Mouse (Mus musculus) layer of hippocampus, adult 11-12 months (tissue): ENCODE measurements at regions not wholly inside any gene's neighbourhood (a gene's known extent, or its start where the extent isn't known, plus 50 kb on each side); places are given as distances from the start of the nearest gene placed in this dataset.
A peak's percentile ranks its signal among the peaks of the same experiment; 100 is the strongest.

ENCODE experiments used
- DNase-seq: peaks from one replicate; pipeline ENCODE4 v3.0.0; 2022; ENCODE audit warnings: low spot score

- DNase-seq: no peak
Measured at GRCm38 (mm10) chr8:34455376-34455775, 343.8 kb upstream of the Gm10131 start.

DNA sequence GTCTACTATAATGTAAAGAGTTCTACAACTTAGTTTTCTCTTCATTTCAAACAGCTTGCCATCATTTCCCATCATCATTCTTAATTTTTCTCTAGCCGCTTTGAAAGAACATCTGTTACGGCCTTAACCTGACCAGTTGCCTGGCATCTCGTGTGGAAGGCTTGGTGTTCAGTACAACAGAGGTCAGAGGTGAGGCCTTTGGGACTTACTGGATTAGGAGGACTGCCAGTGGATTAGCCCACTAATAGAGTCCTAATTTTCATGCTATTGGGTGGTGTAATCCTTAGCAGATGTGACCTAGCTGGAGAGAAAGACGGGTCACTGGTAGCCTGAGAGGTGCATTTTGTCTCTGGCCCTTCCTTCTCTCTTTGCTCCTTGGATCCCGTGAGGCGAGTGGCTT lies 341.3 kb upstream of the Gm10131 start:
- no peak for DNase-seq

DNA sequence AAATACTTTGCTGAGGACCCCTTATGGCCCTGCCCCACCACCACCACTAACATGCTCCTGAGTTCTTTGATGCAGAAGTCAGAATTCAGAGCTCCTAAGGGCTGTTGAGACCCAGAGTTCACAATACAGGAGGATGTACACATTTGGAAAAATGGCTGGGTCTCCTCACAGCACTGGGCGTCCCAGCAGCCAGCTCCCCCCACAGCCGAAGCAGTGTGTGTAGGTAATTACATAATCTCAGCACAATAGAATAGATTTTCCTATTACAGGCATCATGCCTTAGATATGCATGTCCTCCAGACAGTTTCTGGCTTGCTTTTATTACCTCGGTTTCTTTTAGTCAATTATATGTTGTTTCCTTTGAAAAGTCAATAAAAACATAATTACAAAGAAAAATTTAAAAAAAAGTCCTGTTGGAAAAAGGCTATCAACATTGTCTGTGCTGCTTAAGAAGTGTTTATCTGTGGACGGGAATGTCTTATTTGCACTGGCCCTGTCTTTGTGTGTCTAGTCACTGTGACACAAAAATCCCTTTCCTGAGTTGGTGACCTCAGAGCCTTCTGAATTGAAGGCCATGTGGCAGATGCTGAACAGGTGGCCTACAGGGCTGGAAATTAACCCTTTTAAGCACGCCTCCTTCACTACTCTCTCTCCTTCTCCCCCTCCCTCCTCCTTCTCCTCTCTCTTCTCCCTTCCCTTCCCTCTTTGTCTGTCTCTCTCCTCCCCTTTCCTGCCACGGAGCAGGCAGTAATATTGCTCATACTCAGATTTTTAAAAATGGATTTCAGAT lies 339.9 kb upstream of the Gm10131 start:
- DNase-seq: no peak

DNA sequence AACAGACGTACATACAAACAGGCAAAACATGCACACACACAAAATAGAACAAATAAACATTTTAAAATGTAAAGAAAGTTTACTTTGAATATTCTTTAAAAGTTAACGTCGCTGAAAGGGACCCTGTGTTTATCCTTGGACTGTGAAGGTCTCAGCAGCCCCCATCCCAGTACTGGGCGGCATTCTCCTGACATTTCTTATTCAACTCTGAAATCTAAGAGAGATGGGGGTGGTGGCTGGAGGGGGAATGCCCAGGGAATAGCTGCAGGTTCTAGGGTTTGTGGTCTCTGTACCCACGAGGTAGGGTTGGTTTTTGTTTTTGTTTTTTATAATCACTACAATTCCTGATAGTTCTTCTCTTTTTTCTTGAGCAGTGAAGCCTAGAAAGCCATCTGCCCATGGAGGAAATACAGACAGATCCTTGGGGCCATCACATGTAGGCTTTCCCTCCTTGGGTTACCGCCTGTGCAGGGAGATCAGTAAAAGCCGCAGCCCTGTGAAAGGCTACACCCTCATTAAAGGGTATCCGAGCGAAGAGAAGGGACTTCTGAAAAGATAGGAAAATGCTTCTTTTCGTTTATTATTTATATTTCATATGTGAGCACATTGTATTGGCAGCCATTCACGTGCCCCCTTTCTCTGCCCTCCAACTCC lies 338.0 kb upstream of the Gm10131 start:
- no peak for DNase-seq

- no peak for DNase-seq
Measured at GRCm38 (mm10) chr8:34447880-34448830, 336.6 kb upstream of the Gm10131 start.

GRCm38 (mm10) chr8:34442688-34443087 lies 331.2 kb upstream of the Gm10131 start:
- peak; percentile 21 for DNase-seq

DNA sequence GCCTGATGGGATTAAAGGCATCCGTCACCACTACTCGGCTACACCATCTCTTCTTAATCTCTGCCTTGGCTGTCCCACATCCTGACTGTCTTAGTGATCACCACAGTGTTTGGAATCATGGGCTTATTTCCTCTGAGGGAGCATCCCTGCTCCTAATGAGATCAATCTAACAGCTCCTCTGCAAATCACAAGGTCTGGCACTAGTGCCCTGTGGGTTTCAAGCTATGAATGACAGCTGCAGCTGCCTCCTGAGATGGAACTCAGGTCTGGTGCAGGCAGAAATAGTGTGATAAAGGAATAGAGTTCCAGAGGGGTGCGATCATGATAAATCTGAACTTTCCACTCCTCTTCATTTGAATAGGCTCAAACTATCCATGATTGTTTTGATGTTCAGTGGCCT lies 330.2 kb upstream of the Gm10131 start:
- no peak for DNase-seq

- DNase-seq: no peak
Measured at GRCm38 (mm10) chr8:34440771-34441170, 329.2 kb upstream of the Gm10131 start.

DNA sequence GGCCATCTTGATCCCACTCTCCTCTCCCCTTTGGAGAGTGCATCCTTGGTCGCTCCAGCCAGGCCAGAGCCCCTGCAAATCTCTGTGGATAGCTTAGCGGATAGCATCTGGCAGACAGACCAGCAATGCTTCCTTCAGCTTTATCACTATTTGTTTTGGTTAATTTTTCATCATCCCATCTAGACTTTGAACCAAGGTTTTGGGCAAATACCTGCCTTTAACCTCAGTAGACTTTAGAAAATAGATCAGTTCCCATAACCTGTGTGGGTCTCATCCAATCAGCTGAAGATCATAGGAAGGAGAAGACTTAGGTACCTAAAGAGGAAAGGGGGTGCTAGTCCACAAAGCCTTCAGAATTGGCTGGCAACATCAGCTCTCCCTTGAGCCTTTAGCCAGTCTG lies 327.2 kb upstream of the Gm10131 start:
- DNase-seq: no peak

DNA sequence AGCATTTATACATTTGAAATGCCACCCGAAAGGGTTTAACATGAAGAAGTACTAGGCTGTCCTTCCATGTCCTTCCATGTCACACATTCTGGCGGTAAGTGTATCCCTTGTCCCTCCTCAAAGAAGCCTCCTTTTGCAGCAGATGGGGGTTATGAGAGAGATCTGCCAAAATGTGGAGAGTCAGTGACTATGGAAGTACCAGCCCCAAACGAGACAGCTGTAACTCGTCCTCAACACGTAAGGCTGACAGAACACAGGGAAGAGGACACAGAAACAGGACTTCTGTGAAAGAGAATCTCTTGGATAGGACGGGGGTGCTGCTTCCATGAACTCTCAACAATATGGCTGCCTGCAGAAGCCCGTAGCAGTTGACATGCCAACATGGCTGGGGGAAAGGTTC lies 320.4 kb upstream of the Gm10131 start:
- no peak for DNase-seq

- DNase-seq: no peak
Measured at GRCm38 (mm10) chr8:34429231-34429630, 317.7 kb upstream of the Gm10131 start.

GRCm38 (mm10) chr8:34401571-34401970 lies 290.0 kb upstream of the Gm10131 start:
- no peak for DNase-seq

- no peak for DNase-seq
Measured at GRCm38 (mm10) chr8:34398914-34399813, 287.6 kb upstream of the Gm10131 start.

DNA sequence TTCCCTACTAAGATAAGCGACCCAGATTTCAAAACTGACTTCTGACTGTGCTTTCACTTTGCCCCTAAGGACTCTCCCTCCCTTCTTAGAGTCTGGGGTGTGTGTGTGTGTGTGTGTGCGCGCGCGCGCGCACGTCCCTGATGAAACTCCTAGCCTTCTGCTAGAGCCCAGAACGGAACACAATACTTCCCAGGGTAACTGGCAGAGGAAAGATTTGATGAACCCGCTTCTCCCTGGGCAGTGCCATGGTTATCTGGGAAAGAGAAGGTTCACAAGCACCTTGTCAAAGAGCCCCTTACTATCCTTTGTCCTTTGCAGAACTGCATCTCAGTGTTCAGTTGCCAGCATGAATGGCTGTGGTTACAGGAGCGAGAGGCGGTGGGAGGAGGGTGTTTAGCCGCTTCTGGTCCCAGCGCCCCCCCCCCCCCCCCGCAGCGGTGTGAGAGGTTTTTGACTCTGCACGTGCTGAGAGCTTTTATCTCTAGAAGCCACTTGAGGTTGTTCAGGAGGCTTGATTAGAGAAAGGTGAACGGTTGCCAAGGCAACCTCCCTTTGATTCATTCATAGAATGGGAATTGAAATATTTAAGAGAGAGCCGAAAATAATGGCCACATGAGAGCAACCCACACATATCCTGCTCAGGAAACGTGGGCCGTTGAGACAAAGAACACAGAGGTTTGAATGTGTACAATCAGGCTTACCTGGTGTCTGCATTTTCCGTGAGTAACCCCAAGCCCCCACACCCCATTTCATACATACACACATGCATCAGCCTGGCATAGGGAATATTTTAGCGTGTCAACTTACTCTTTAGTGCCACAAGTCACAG lies 286.3 kb upstream of the Gm10131 start:
- peak; percentile 32 for DNase-seq

GRCm38 (mm10) chr8:34397225-34397582 lies 285.7 kb upstream of the Gm10131 start:
- DNase-seq: no peak

DNA sequence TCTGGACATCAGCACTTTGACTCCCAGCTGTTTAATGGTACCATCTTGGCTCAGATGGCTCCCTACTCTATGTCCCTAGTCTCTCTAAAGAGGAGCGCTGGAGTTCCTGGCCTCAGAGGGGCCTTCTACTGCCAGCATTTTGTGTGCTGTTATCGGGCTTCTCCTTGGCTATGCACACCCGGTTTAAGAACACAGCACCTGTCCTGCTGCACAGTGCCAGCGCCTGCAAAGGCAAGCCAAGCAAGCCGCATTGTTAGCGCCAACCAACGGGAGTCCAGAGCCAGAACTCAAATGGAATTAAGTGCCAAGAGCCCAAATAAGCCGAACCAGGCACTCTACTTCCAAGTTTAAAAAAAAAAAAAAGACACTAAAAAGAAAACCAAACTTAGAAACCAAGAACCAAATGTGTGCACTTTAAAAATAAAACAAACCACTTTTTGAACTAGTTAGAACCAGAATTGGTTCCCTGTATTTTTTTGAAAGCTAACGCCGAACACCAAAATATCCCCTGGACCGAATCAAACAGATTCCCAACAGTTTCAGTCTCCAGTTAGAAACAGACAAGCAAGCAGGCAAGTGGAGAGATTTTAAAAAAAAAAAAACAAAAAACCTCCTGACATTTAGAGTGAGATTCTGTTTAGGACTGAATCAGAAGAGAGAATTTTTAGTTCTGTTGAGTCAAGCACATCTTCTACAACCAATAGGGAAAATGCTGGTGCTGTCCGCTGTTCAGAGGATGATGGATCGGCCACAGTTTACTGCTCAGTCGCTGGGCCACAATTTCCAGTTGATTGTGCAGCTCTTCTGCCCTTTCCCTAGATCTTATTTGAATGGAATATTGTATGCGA lies 281.7 kb upstream of the Gm10131 start:
- peak; percentile 76 for DNase-seq

DNA sequence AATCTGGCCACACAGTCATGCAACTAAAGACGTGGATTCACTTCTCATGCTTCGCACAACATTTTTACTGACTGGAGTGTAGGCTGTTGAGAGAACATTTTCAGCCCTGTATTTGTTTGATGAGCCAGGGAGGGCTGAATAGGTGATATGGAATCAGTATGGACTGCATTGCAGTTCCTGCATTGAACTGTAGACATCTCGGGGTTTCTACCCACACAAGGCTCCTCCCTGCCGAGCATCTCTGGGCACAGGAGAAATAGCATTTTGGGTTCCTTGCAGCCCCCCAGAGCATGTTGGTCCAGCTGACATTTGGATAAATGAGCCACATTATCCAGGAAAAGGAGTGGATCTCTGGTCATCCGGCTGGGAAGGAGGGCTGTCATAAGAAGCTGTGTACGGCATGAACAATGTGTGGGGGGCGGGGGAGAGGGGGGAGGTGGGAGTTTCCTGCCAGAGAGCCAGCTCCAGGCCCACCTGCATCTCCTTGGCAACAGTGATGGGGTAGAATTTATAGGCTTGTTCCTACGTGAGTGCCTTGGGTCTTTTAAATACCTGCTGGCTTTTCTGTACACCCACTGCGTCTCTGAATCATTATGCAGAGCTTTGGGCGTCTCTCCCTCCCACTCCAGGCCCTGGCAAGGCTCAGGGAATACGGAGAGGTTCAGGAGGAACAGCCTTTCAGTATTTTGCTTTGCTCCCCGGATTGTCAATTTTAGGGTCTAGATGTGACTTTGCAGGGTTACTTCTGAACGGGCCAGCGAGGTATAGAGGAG lies 280.9 kb upstream of the Gm10131 start:
- DNase-seq: peak; percentile 63

- DNase-seq: peak; percentile 23
Measured at GRCm38 (mm10) chr8:34385806-34386439, 274.4 kb upstream of the Gm10131 start.
